Mouse (Mus musculus) A20 (cell line): ENCODE data around the gene Olfr58.
"Not testable (repeated sequence)": the region's sequence is repeated elsewhere in the genome, so short reads cannot be mapped to it uniquely, and the experiment has no call there.

ENCODE experiments used
- DNase-seq: peaks from one replicate; pipeline ENCODE4 v3.0.0-alpha.2; 2011; ENCODE audit warnings: low read depth, low spot score

Gene Olfr58

DNA sequence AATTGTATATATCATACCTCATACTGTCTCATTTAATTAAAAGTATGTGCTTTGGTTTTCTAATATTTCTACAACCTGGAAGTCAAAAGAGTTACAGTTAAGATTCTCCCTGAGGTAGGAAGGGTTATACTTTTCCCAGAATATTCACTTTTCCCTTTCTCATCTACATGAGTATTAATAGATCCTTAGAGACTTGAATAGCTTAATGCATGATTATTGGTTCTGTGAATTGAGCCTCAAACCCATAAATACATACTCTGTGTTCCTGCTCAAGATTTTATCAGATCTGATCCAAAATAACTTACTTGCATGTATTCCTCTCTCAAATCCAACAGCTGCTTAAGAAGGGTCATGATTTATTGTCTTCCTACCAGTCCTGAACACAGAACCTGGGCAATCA, at the start of gene Olfr58:
Olfr58 (plus strand) TSS at position 301 of the 400 bp plus-strand sequence.
- DNase-seq = no peak

DNA sequence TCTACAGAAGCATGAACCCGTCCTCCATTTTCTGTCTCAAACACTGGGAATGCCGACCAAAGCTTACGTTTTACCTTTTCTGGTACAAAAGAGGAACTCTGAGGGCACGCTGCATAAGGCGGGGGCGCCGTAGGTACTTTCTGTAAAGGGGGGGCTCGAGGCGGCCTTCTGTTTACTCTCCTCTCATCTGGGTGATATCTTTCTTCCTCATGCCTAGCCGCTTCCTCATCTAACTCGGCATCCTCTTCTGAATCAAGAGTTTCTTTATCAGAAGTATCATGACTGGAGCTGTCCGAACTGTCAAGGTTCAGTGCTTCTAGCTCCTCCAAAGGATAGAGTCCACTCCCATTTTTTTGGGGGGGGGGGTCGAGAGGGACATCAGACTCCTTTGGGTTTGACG, 10.9 kb upstream of the Olfr58 start:
- DNase-seq = no peak

DNA sequence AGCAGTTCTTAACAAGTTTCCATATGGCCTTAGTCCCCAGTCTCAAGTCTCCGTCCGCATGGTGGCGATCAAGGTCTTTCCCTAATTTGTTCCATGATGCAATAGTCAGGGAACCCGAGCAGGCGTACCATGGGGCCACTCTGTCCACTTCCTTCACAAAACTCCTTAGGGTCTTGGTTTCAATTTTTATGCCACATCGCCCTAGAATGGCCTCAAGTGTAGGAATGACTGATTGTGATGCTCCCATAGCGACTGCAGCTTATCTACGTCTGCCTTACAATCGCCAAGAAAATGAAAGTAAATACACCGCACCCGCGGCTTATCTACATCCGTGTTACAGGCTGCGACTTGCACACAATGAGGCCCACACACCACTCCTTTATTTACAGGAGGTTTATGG, 10.4 kb upstream of the Olfr58 start:
- DNase-seq = no peak

DNA sequence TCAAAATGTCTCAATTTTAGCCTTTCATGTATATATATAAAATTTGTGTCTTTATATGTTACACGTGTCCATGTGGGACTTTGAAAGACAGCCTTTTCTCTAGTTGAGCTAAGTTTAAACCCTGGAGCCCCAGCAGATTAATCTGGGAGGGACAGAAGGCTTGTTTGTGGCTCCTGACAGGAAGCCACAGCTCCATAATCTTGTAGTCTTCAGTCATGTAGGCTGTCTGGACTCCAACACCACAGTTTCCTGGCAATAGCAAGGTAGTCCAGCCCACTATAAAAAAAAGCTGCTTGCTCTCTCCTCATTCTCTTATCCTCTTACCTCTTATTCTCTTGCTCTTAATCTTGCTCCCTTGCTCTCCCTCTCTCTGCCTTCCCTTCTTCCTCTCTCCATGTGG, 22.9 kb downstream of the Olfr58 start:
- no peak for DNase-seq

DNA sequence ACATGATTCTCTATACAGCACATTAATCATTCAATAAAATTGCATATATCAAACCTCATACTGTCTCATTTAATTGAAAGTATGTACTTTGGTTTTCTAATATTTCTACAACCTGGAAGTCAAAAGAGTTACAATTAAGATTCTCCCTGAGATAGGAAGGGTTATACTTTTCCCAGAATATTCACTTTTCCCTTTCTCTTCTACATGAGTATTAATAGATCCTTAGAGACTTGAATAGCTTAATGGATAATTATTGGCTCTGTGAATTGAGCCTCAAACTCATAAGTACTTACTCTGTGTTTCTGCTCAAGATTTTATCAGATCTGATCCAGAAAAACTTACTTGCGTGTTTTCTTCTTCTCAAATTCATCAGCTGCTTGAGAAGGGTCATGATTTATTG, 24.5 kb downstream of the Olfr58 start, which contains the start of gene Olfr859:
Olfr859 (plus strand) TSS at position 301 of the 400 bp plus-strand sequence.
- DNase-seq = not testable (repeated sequence)
